Mouse (Mus musculus): Measurements from ENCODE around the gene Hist1h4c.

- no peak for TF ChIP-seq POLR2A (IDR thresholded peaks at IDR 0.05; ENCODE audit: control insufficient read depth, extremely low read depth, insufficient read depth, low read length, poor library complexity)
- TF ChIP-seq CTCF (IDR thresholded peaks at IDR 0.05; ENCODE audit: borderline replicate concordance, control insufficient read depth, extremely low read depth, insufficient read depth, low read length, poor library complexity), result no peak
These were observed 18.2 kb upstream of the Hist1h4c start for GRCm38 (mm10) chr13:23716261-23717042.
